Mouse (Mus musculus) A20 (cell line): ENCODE results near the gene Ntmt1.

ENCODE experiments used
- DNase-seq: peaks from one replicate; pipeline ENCODE4 v3.0.0-alpha.2; 2011; ENCODE audit warnings: low read depth, low spot score

The Ntmt1 gene

GRCm38 (mm10) chr2:30823385-30824153 lies 15.9 kb downstream of the Ntmt1 start:
- DNase-seq: no peak

GRCm38 (mm10) chr2:30826825-30827748 lies 19.5 kb downstream of the Ntmt1 start:
- peak; percentile 86 for DNase-seq

GRCm38 (mm10) chr2:30827749-30828475 lies 20.3 kb downstream of the Ntmt1 start:
- peak; percentile 95 for DNase-seq

- DNase-seq: peak; percentile 69
Measured at GRCm38 (mm10) chr2:30829315-30829714, 21.7 kb downstream of the Ntmt1 start.

- no peak for DNase-seq
Measured at GRCm38 (mm10) chr2:30830283-30830795, 22.7 kb downstream of the Ntmt1 start, which contains the start of gene Asb6. TSS of gene Asb6 (minus strand) at chr2:30830333.

- no peak for DNase-seq
Measured at GRCm38 (mm10) chr2:30833644-30834043, 26.0 kb downstream of the Ntmt1 start.

- no peak for DNase-seq
Measured at GRCm38 (mm10) chr2:30834373-30835022, 26.9 kb downstream of the Ntmt1 start, which contains the start of gene Prrx2. TSS of gene Prrx2 (plus strand) at chr2:30834972.

- no peak for DNase-seq
Measured at GRCm38 (mm10) chr2:30836238-30836990, 28.8 kb downstream of the Ntmt1 start.

GRCm38 (mm10) chr2:30842615-30843014 lies 35.0 kb downstream of the Ntmt1 start:
- DNase-seq: no peak

- no peak for DNase-seq
Measured at GRCm38 (mm10) chr2:30845152-30846070, 37.8 kb downstream of the Ntmt1 start.

- DNase-seq: no peak
Measured at GRCm38 (mm10) chr2:30846236-30846635, 38.6 kb downstream of the Ntmt1 start.

- DNase-seq: no peak
Measured at GRCm38 (mm10) chr2:30846723-30847122, 39.1 kb downstream of the Ntmt1 start.

GRCm38 (mm10) chr2:30848184-30848583 lies 40.6 kb downstream of the Ntmt1 start:
- no peak for DNase-seq

- DNase-seq: no peak
Measured at GRCm38 (mm10) chr2:30850581-30850980, 43.0 kb downstream of the Ntmt1 start.

GRCm38 (mm10) chr2:30852771-30853313 lies 45.2 kb downstream of the Ntmt1 start:
- DNase-seq: no peak

GRCm38 (mm10) chr2:30857076-30857475 lies 49.5 kb downstream of the Ntmt1 start:
- no peak for DNase-seq

- DNase-seq: no peak
Measured at GRCm38 (mm10) chr2:30859782-30860181, 52.2 kb downstream of the Ntmt1 start.

- no peak for DNase-seq
Measured at GRCm38 (mm10) chr2:30862081-30862480, 54.5 kb downstream of the Ntmt1 start.

- DNase-seq: no peak
Measured at GRCm38 (mm10) chr2:30863574-30863973, 55.9 kb downstream of the Ntmt1 start.
